Mouse (Mus musculus) kidney, embryonic 14.5 days (tissue): ENCODE data around the gene 8030411F24Rik. TPM values are rescaled to one million over a fixed set of nuclear protein-coding genes. Genes with fewer than 3 reads are reported as not detected.
"Not testable (repeated sequence)": the region's sequence is repeated elsewhere in the genome, so short reads cannot be mapped to it uniquely, and the experiment has no call there.

ENCODE experiments used
- ATAC-seq: fragments of 200-750 bp; cut with Nextera tagmentation; 2 replicates; pipeline ENCODE4 v1.8.0; 2017; ENCODE audit warnings: moderate number of reproducible peaks, mild to moderate bottlenecking, moderate TSS enrichment, moderate library complexity; ENCODE audit not compliant: low FRiP score, low TSS enrichment
- H3K27ac ChIP-seq: fragments of 300-500 bp; sonication (generic); 2 replicates; pipeline ENCODE4 v1.5.1; 2014; ENCODE audit warnings: low read depth, mild to moderate bottlenecking, low read length, moderate library complexity, mixed read lengths
- H3K27me3 ChIP-seq: fragments of 300-500 bp; sonication (generic); 2 replicates; pipeline ENCODE4 v1.6.1; 2014; ENCODE audit warnings: mild to moderate bottlenecking, low read length; ENCODE audit not compliant: control insufficient read depth, insufficient read depth
- H3K36me3 ChIP-seq: fragments of 300-500 bp; sonication (generic); 2 replicates; pipeline ENCODE4 v1.6.1; 2014; ENCODE audit warnings: low read length, mixed read lengths; ENCODE audit not compliant: control insufficient read depth, insufficient read depth
- H3K4me1 ChIP-seq: fragments of 300-500 bp; sonication (generic); 2 replicates; pipeline ENCODE4 v1.6.1; 2014; ENCODE audit warnings: low read length, mixed read lengths; ENCODE audit not compliant: control insufficient read depth, insufficient read depth
- H3K4me2 ChIP-seq: fragments of 300-500 bp; sonication (generic); replicated peaks from 2 replicates; pipeline ENCODE4 v1.6.1; 2014; ENCODE audit warnings: low read depth, mild to moderate bottlenecking, low read length
- H3K4me3 ChIP-seq: fragments of 300-500 bp; sonication (generic); 2 replicates; pipeline ENCODE4 v1.5.1; 2014; ENCODE audit warnings: mild to moderate bottlenecking, low read length
- H3K9ac ChIP-seq: fragments of 300-500 bp; sonication (generic); 2 replicates; pipeline ENCODE4 v1.6.1; 2014; ENCODE audit warnings: low read depth, mild to moderate bottlenecking, low read length, moderate library complexity
- H3K9me3 ChIP-seq: fragments of 300-500 bp; sonication (generic); 2 replicates; pipeline ENCODE4 v1.6.1; 2016; ENCODE audit warnings: low read length; ENCODE audit not compliant: control insufficient read depth
- WGBS: fragments of 180-500 bp; shearing (Covaris S2); extraction: QIAGEN DNeasy Blood & Tissue Kit; methylation state at CpG from one replicate; pipeline ENCODE4 v1.1.7; 2014; 5-methylcytosine and 5-hydroxymethylcytosine counted together
- polyA plus RNA-seq: library from polyadenylated mRNA; unstranded; fragments of >200 nt; fragmentation: Nextera tagmentation; extraction: Ambion mirVana; gene quantifications from 2 replicates; pipeline ENCODE4 v1.2.1, GENCODE M21; 2014

8030411F24Rik gene
- polyA plus RNA-seq, 1 experiment from 2014 or later: not detected

GRCm38 (mm10) chr2:148771397-148771796 lies 10.4 kb upstream of the 8030411F24Rik start, which contains the start of gene Cst11:
Cst11 (minus strand) TSS chr2:148771497.
- not testable (repeated sequence) for H3K4me2 ChIP-seq, ATAC-seq, H3K4me1 ChIP-seq, H3K36me3 ChIP-seq, H3K9ac ChIP-seq, H3K9me3 ChIP-seq, H3K27me3 ChIP-seq, H3K27ac ChIP-seq, H3K4me3 ChIP-seq
- 83% methylated on average over 4 of the region's 4 CpGs for WGBS

- H3K27me3 ChIP-seq: no peaks in the 10 kb centered on the region
Observed at GRCm38 (mm10) chr2:148789142-148789541, 7.3 kb downstream of the 8030411F24Rik start, which contains the start of gene Cst12. Cst12 (plus strand) TSS chr2:148789361.

GRCm38 (mm10) chr2:148798485-148798884 lies 16.7 kb downstream of the 8030411F24Rik start, which contains the start of gene Cst8:
Cst8 (plus strand) TSS chr2:148798785.
- no peak within 1 kb of the TSS for H3K9ac ChIP-seq
- no peak within 1 kb of the TSS for H3K4me2 ChIP-seq
- no peaks in the 10 kb centered on the region for H3K4me1 ChIP-seq
- H3K9me3 ChIP-seq: no peaks in the 10 kb centered on the region
- H3K27me3 ChIP-seq: no peaks in the 10 kb centered on the region
- ATAC-seq: no peak
- no peak within 1 kb of the TSS for H3K4me3 ChIP-seq
- H3K27ac ChIP-seq: no peak within 1 kb of the TSS
- H3K36me3 ChIP-seq: no peaks in the 10 kb centered on the region
- WGBS: 95% methylated on average over 1 of the region's 1 CpGs

More at GRCm38 (mm10) chr2:148789142-148789541, 7.3 kb downstream of the 8030411F24Rik start, which contains the start of gene Cst12:
- Histone ChIP-seq H3K36me3 (no peaks in the 10 kb centered on the region), H3K4me2 (no peak within 1 kb of the TSS), H3K9me3 (no peaks in the 10 kb centered on the region), H3K9ac (no peak within 1 kb of the TSS), H3K4me3 (no peak within 1 kb of the TSS), H3K27ac (no peak within 1 kb of the TSS), H3K4me1 (no peaks in the 10 kb centered on the region)
- 91% methylated on average over 6 of the region's 6 CpGs for WGBS
- no peak for ATAC-seq

- Histone ChIP-seq H3K27ac (no peak overlapping the region), H3K4me2 (no peak overlapping the region), H3K9me3 (no peaks in the 10 kb centered on the region), H3K4me3 (no peak overlapping the region), H3K9ac (no peak overlapping the region), H3K36me3 (no peaks in the 10 kb centered on the region), H3K4me1 (no peaks in the 10 kb centered on the region), H3K27me3 (no peaks in the 10 kb centered on the region)
- ATAC-seq: no peak
- WGBS: 35% methylated on average over 3 of the region's 3 CpGs
Observed at GRCm38 (mm10) chr2:148801491-148801921, 19.7 kb downstream of the 8030411F24Rik start.

- WGBS: 40% methylated on average over 6 of the region's 6 CpGs
- peak; percentile 55; the same call in 1 of the 2 replicates for ATAC-seq
- no peak overlapping the region for H3K27ac ChIP-seq
- no peaks in the 10 kb centered on the region for H3K27me3 ChIP-seq
- no peak overlapping the region for H3K4me3 ChIP-seq
- no peaks in the 10 kb centered on the region for H3K36me3 ChIP-seq
- H3K4me2 ChIP-seq: no peak overlapping the region
- H3K9me3 ChIP-seq: no peaks in the 10 kb centered on the region
- H3K9ac ChIP-seq: no peak overlapping the region
- H3K4me1 ChIP-seq: no peaks in the 10 kb centered on the region
Observed at GRCm38 (mm10) chr2:148806696-148807095, 24.9 kb downstream of the 8030411F24Rik start.

- ATAC-seq: no peak
- H3K36me3 ChIP-seq: no peaks in the 10 kb centered on the region
- no peaks in the 10 kb centered on the region for H3K4me1 ChIP-seq
- H3K27ac ChIP-seq: no peak within 1 kb of the TSS
- H3K4me3 ChIP-seq: no peak within 1 kb of the TSS
- no peak within 1 kb of the TSS for H3K9ac ChIP-seq
- no peaks in the 10 kb centered on the region for H3K9me3 ChIP-seq
- no peaks in the 10 kb centered on the region for H3K27me3 ChIP-seq
- H3K4me2 ChIP-seq: no peak within 1 kb of the TSS
Observed at GRCm38 (mm10) chr2:148819909-148820308, 38.1 kb downstream of the 8030411F24Rik start, which contains the start of gene Cst13. Cst13 (plus strand) TSS chr2:148820081.

- no peak overlapping the region for H3K4me3 ChIP-seq
- no peak overlapping the region for H3K9ac ChIP-seq
- 67% methylated on average over 1 of the region's 1 CpGs for WGBS
- no peaks in the 10 kb centered on the region for H3K9me3 ChIP-seq
- no peaks in the 10 kb centered on the region for H3K36me3 ChIP-seq
- no peak for ATAC-seq
- H3K27ac ChIP-seq: no peak overlapping the region
- no peak overlapping the region for H3K4me2 ChIP-seq
- no peaks in the 10 kb centered on the region for H3K27me3 ChIP-seq
- H3K4me1 ChIP-seq: no peaks in the 10 kb centered on the region
Observed at GRCm38 (mm10) chr2:148825986-148826385, 44.2 kb downstream of the 8030411F24Rik start.

- WGBS: 78% methylated on average over 4 of the region's 4 CpGs
- no peaks in the 10 kb centered on the region for H3K36me3 ChIP-seq
- H3K4me2 ChIP-seq: no peak within 1 kb of the TSS
- H3K4me1 ChIP-seq: no peaks in the 10 kb centered on the region
- H3K9ac ChIP-seq: no peak within 1 kb of the TSS
- H3K27me3 ChIP-seq: no peaks in the 10 kb centered on the region
- no peak within 1 kb of the TSS for H3K27ac ChIP-seq
- no peaks in the 10 kb centered on the region for H3K9me3 ChIP-seq
- no peak for ATAC-seq
- H3K4me3 ChIP-seq: no peak within 1 kb of the TSS
Observed at GRCm38 (mm10) chr2:148834912-148835311, 53.1 kb downstream of the 8030411F24Rik start, which contains the start of gene Cst9. Cst9 (plus strand) TSS chr2:148835147.
